Mouse (Mus musculus): ENCODE data around the gene Ttc32.

The Ttc32 gene

GRCm38 (mm10) chr12:9044666-9045065 is 14.9 kb downstream of the Ttc32 start:
- in situ Hi-C loops (cut with MseI, MboI) = no loop called here

GRCm38 (mm10) chr12:9046674-9047073 is 16.9 kb downstream of the Ttc32 start:
- in situ Hi-C loops (cut with MseI, MboI) = no loop called here

- in situ Hi-C loops (cut with MseI, MboI) = no loop called here
These were observed 18.3 kb downstream of the Ttc32 start for GRCm38 (mm10) chr12:9048090-9048489.

- in situ Hi-C loops (cut with MseI, MboI) = no loop called here
These were observed 21.0 kb downstream of the Ttc32 start for GRCm38 (mm10) chr12:9050824-9051223.

- in situ Hi-C loops (cut with MseI, MboI) = no loop called here
These were observed 22.5 kb downstream of the Ttc32 start for GRCm38 (mm10) chr12:9052075-9052829.

- in situ Hi-C loops (cut with MseI, MboI) = no loop called here
These were observed 23.5 kb downstream of the Ttc32 start for GRCm38 (mm10) chr12:9053345-9053744.

GRCm38 (mm10) chr12:9054012-9054411 is 24.2 kb downstream of the Ttc32 start:
- in situ Hi-C loops (cut with MseI, MboI) = no loop called here

GRCm38 (mm10) chr12:9055269-9055668 is 25.5 kb downstream of the Ttc32 start:
- in situ Hi-C loops (cut with MseI, MboI) = no loop called here

GRCm38 (mm10) chr12:9059502-9059901 is 29.7 kb downstream of the Ttc32 start:
- in situ Hi-C loops (cut with MseI, MboI) = no loop called here

- in situ Hi-C loops (cut with MseI, MboI) = no loop called here
These were observed 30.2 kb downstream of the Ttc32 start for GRCm38 (mm10) chr12:9059965-9060364.

- in situ Hi-C loops (cut with MseI, MboI) = no loop called here
These were observed 33.8 kb downstream of the Ttc32 start for GRCm38 (mm10) chr12:9063611-9064010.

GRCm38 (mm10) chr12:9071058-9071457 is 41.3 kb downstream of the Ttc32 start:
- in situ Hi-C loops (cut with MseI, MboI) = no loop called here

- in situ Hi-C loops (cut with MseI, MboI) = no loop called here
These were observed 41.7 kb downstream of the Ttc32 start for GRCm38 (mm10) chr12:9071493-9071892.

- in situ Hi-C loops (cut with MseI, MboI) = no loop called here
These were observed 47.8 kb downstream of the Ttc32 start for GRCm38 (mm10) chr12:9077554-9078125.

GRCm38 (mm10) chr12:9090226-9090625 is 60.4 kb downstream of the Ttc32 start:
- in situ Hi-C loops (cut with MseI, MboI) = no loop called here
